Mouse (Mus musculus): Measurements from ENCODE around the gene Kalrn.
A peak's percentile ranks its signal among the peaks of the same experiment; 100 is the strongest.

Gene Kalrn

GRCm38 (mm10) chr16:34557891-34558290, 15.4 kb downstream of the Kalrn start:
- no peak for DNase-seq (ENCODE audit: low spot score)

GRCm38 (mm10) chr16:34552731-34553130, 20.6 kb downstream of the Kalrn start:
- no peak for DNase-seq (ENCODE audit: low spot score)

- DNase-seq (ENCODE audit: low spot score) = no peak
These were observed 23.8 kb downstream of the Kalrn start for GRCm38 (mm10) chr16:34549470-34549999.

GRCm38 (mm10) chr16:34546805-34547509, 26.4 kb downstream of the Kalrn start:
- DNase-seq (ENCODE audit: low spot score) = no peak

- DNase-seq (ENCODE audit: low spot score) = no peak
These were observed 29.6 kb downstream of the Kalrn start for GRCm38 (mm10) chr16:34543754-34544153.

- DNase-seq (ENCODE audit: low spot score) = no peak
These were observed 31.0 kb downstream of the Kalrn start for GRCm38 (mm10) chr16:34542341-34542740.

- DNase-seq (ENCODE audit: low spot score) = no peak
These were observed 34.6 kb downstream of the Kalrn start for GRCm38 (mm10) chr16:34538679-34539185.

- DNase-seq (ENCODE audit: low spot score) = no peak
These were observed 37.0 kb downstream of the Kalrn start for GRCm38 (mm10) chr16:34536300-34536699.

- no peak for DNase-seq (ENCODE audit: low spot score)
These were observed 38.2 kb downstream of the Kalrn start for GRCm38 (mm10) chr16:34535135-34535534.

- DNase-seq (ENCODE audit: low spot score) = no peak
These were observed 41.8 kb downstream of the Kalrn start for GRCm38 (mm10) chr16:34531506-34531905.

- no peak for DNase-seq (ENCODE audit: low spot score)
These were observed 43.3 kb downstream of the Kalrn start for GRCm38 (mm10) chr16:34530029-34530428.

- no peak for DNase-seq (ENCODE audit: low spot score)
These were observed 44.9 kb downstream of the Kalrn start for GRCm38 (mm10) chr16:34528234-34528983.

- DNase-seq (ENCODE audit: low spot score) = no peak
These were observed 47.0 kb downstream of the Kalrn start for GRCm38 (mm10) chr16:34526378-34526777.

GRCm38 (mm10) chr16:34525866-34526265, 47.5 kb downstream of the Kalrn start:
- DNase-seq (ENCODE audit: low spot score) = peak; percentile 47

- DNase-seq (ENCODE audit: low spot score) = no peak
These were observed 48.1 kb downstream of the Kalrn start for GRCm38 (mm10) chr16:34525205-34525604.

- no peak for DNase-seq (ENCODE audit: low spot score)
These were observed 52.3 kb downstream of the Kalrn start for GRCm38 (mm10) chr16:34521061-34521460.

GRCm38 (mm10) chr16:34516891-34517398, 56.4 kb downstream of the Kalrn start:
- no peak for DNase-seq (ENCODE audit: low spot score)

- no peak for DNase-seq (ENCODE audit: low spot score)
These were observed 57.8 kb downstream of the Kalrn start for GRCm38 (mm10) chr16:34515485-34515884.

- DNase-seq (ENCODE audit: low spot score) = peak; percentile 60
These were observed 59.3 kb downstream of the Kalrn start for GRCm38 (mm10) chr16:34513956-34514593.

GRCm38 (mm10) chr16:34512326-34512725, 61.0 kb downstream of the Kalrn start:
- DNase-seq (ENCODE audit: low spot score) = no peak

- DNase-seq (ENCODE audit: low spot score) = no peak
These were observed 65.2 kb downstream of the Kalrn start for GRCm38 (mm10) chr16:34508125-34508524.

- DNase-seq (ENCODE audit: low spot score) = no peak
These were observed 67.3 kb downstream of the Kalrn start for GRCm38 (mm10) chr16:34506048-34506447.
